Mouse (Mus musculus): ENCODE measurements around the gene Slc22a17.
A peak's percentile ranks its signal among the peaks of the same experiment; 100 is the strongest.
"Not testable (repeated sequence)": the region's sequence is repeated elsewhere in the genome, so short reads cannot be mapped to it uniquely, and the experiment has no call there.

Slc22a17 gene

DNA sequence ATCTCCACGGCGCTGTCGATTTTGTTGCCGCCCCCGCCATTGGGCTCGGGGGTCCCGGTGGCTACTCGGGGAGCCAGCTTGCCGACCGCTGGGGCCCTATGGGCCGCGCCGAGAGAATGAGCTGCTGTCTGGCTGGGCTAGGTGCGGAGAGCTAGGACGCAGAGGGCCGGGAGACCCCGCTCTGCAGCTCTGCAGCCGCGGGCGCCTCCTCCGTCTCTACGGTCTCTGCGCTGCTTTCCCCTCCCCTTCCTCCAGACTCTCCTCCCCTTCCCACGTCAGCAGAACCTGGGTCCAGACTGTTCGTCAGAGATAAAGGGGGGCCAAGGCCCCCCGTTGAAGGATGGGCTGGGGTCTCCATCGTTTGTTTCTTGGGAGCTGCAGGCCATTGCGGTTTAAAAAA, at the start of gene Slc22a17:
Slc22a17 (minus strand) TSS at position 247 of the 400 bp plus-strand sequence.
- DNase-seq: no peak

DNA sequence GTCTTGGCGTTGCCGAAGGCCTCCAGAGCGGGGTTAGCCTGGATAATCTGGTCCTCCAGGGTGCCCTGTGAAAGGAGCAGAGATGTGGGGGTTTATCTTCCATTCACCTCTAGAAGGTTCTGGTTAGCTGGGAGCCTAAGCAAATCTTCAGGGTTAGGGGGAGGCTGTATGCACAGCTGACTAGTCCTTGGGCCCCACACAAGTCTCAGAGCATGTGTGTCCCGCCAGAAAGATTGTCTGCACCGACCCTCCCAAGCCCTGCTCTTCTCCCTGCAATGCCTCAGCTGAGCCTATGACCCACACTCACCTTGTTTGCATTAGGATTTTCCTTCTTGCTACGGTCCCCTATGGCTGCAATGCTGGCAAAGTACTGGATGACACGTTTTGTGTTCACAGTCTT, 49.8 kb upstream of the Slc22a17 start:
- no peak for DNase-seq

DNA sequence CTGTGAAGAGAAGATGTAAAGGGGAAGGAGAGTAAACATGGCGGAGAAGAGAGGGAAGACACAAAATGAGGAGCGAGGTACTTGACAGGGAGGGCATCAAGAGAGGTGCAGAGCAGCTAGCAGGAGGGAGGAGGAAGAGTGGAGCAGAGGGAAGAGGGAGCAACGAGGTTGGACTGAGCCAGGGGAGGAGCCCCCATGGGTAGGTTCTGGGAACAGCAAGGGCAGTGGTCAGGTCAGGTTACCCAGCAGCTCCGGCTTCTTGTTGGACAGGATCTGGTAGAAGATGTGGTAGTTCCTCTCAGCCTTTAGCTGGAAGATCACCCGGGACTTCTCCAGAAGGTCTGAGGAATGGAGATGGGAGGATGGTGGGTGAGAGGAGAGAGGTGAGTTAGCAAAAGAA, 48.6 kb upstream of the Slc22a17 start:
- DNase-seq: no peak

DNA sequence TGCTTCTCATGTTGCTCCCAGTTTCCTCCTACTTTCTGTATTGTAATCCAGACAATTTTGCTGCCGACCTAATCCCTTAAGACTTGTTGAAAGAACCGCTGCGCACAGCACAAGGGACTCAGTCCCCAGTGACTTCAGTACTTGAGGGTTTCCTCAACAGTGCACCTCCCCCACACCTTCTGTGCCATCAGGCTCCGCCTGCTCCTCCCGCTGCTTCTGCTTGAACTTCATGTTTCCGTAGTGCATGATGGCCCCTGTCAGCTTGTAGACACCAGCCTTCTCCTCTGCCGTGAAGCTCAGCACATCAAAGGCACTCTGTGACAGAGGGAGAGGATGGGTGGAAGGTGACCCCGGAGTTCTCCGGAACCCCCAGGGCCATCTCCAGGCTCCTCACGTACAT, 47.8 kb upstream of the Slc22a17 start:
- no peak for DNase-seq

DNA sequence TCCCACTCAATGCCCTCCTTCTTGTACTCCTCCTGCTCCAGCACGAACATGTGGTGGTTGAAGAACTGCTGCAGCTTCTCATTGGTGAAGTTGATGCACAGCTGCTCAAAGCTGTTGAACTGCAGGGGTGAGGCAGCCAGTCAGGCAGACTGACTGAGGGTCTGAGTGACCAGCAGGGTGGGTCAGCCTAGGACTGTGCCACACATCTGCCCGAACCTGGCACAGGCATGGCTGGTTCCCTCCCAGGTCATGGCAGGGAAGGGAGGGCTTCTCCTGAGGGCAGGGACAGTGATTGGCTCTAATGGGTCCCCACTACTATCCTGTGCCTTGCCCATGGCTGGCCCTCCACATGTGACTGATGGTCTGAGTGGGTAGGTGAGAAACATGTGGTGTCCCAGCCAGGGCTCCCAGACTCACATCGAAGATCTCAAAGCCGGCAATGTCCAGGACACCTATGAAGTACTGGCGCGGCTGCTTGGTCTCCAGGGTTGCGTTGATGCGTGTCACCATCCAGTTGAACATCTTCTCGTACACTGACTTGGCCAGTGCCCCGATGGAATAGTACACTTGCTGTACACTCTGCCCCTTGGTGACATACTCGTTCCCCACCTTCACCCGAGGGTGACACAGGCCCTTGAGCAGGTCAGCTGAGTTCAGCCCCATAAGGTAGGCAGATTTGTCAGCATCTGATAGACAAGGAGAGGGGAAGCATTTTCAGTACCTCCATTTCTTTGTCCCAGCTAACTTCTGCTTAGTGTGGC, 47.1 kb upstream of the Slc22a17 start:
- not testable (repeated sequence) for DNase-seq

DNA sequence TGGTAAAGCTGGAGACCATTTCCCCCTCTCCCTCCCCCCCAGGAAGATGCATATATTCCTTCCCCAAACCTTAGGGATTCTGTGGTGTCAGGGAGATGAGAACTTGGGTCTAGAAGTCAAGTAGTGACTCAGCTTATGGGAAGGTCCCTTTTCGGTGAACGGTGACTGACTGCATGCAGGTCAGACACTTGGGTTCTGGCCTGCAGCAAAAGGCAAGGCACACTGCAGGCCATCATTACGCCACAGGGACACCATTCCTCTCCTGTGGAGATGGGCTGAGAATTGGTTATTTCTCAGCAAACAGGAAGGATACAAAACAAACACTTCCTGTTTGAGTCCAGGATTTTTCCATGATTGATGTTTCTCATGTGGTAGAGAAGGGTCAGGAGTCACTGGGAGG, 46.3 kb upstream of the Slc22a17 start:
- no peak for DNase-seq

DNA sequence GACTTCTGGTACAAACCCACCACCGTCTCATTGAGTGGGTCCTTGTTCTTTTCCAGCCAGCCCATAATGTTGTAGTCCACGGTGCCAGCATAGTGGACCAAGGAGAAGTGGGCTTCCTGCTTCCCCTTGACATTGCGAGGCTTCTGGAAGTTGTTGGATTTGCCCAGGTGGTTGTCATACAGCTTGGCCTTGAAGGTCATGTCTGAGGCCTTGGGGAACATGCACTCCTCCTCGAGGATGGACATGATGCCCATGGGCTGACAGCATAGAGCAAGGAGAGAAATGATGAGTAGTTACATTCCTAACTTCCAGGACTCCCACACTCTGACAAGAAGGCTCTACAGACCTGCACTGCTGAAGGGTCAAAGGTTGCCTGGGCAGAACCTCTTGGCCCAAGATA, 45.6 kb upstream of the Slc22a17 start:
- no peak for DNase-seq

DNA sequence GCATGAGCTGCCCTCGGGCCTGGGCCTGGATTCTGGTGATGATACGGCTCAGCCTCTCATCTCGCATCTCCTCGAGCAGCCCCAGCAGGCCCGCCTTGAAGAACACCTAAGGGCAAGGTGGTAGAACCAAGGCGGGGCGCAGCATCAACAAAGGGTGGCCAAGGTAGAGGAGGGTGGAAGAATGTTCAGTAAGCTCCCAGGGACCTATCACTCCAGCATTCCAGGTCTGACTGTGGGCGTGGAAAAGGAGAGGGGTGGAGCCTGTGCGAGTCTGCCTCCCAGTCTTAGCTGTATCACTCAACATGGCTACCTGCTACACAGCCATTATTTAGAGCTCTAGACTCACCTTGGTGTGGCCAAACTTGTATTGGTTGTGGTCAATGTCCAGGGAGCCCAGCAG, 43.6 kb upstream of the Slc22a17 start:
- no peak for DNase-seq

DNA sequence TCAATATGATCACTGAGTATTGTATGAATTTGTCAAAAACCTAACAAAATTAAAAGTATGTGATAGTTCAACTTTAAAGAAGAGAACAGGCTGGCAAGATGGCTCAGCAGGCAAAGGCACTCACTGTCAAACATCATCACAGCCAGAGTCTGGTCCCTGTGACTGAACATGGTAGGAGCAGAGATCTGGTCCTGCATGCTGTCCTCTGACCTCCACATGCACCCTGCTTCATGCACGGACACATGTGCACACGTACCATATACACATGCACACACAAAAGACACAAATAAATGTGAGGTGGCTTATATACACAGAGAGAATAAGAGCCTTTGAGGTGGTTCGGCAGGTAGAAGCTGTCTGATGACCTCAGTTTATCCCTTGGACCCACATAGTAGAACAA, 42.5 kb upstream of the Slc22a17 start:
- no peak for DNase-seq

DNA sequence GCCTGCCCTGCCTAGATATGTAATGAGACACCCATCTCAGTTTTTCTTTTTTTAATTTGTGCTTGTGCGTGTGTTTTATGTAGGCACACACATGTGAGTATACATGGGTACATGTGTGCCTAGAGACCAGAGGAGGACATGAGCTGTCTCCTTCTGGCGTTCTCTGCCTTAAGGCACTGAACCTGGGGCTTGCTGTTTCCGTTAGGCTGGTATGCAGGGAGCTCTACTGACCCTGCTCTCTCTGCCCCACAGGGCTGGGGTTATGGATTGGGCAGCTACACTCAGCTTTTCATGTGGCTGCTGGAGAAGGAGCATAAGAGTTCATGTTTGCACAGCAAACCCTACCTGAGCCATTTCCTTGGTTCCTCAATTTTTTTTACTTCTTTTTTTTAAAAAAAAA, 41.5 kb upstream of the Slc22a17 start:
- DNase-seq: no peak

DNA sequence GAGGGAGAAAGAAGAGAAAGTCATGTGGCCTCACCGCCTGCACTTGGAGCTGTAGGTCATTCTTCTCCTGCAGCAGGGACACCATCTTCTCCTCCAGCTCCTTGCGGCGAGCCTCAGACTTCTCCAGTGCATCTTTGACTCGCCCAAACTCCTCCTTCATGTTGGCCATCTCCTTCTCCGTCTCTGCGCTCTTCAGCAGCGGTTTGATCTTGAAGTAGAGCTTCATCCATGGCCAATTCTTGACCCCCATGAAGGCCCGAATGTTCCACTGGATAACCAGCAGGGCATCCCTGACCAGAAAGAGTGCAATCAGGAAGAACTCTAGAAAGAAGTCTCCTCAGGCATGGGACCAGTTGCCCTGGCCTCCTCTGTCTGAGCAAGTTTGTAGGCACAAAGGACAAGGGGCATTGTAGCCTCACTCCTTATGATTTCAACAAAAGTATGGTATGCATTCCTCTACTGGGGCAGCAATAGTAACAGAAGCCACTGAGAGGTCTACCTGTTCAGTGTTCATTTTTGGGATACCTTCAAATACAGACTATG, 40.8 kb upstream of the Slc22a17 start:
- no peak for DNase-seq

DNA sequence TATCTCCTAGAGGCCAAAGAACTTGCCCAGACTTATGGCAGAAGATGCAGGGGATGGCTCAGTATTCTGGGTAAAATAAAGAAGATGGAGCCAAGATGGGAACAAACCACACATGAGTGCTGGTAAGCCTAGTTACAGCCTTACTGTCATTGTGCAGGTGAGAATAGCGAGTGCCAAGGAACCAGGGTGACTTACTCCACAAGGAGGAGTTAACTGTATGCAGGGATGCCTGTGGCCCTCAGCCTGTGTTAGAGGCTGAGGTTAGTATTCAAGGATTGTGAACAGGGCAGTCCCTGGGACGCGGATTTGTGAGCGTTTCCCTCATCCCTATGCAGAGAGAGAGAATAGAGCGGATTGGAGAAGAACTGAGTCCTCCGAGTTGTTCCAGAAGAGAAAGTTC, 38.7 kb upstream of the Slc22a17 start:
- no peak for DNase-seq

DNA sequence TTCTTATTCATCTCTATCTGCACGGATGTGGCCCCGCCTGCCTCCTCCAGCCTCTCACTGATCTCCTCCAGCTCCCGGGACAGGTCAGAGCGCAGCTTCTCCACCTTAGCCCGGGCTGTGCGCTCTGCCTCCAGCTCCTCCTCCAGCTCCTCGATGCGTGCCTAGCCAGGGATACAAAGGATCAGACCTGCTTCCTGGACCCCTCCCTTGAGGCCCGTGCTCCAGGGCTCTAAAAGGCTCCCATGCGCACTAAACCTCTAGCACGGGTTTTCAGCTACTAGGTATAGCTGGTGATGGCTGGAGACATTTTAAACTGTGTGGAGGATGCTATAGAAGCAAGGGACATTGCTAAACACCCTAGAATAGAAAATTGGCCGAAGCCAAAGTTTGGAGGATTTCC, 37.6 kb upstream of the Slc22a17 start:
- no peak for DNase-seq

DNA sequence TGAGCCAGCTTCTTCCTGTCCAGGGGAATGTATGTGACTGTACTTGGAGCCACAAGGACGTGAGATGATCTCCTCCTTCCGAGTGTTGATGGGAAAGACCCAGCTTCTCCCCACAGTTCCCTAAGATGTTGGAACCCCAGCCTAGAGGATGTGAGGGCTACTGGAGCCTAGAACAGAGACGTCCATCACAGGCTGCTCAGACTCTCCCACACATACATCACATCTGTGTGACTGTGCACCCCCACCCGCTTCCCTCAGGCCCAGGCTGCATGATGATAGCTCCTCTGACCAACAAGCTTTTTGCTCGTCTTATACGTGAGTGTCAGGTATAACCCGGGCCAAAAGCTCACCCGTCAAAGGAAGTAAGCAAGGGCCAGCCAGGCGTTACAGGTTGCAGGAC, 35.8 kb upstream of the Slc22a17 start:
- no peak for DNase-seq

DNA sequence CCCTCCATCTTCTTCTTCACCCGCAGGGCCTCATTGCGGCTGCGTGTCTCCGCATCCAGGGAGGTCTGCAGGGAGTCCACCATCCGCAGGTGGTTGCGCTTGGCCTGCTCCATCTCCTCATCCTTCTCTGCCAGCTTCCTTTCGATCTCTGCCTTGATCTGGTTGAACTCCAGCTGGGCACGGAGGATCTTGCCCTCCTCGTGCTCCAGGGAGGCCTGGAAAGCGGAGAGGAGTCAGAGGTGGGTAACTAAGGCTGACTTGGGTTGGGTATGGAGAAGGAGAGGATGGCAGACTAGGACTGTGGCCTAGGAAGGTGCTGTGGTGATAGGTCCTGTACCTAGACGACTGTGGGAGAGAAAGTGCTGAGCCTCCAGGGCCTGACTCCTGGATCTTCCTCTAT, 34.1 kb upstream of the Slc22a17 start:
- DNase-seq: not testable (repeated sequence)

DNA sequence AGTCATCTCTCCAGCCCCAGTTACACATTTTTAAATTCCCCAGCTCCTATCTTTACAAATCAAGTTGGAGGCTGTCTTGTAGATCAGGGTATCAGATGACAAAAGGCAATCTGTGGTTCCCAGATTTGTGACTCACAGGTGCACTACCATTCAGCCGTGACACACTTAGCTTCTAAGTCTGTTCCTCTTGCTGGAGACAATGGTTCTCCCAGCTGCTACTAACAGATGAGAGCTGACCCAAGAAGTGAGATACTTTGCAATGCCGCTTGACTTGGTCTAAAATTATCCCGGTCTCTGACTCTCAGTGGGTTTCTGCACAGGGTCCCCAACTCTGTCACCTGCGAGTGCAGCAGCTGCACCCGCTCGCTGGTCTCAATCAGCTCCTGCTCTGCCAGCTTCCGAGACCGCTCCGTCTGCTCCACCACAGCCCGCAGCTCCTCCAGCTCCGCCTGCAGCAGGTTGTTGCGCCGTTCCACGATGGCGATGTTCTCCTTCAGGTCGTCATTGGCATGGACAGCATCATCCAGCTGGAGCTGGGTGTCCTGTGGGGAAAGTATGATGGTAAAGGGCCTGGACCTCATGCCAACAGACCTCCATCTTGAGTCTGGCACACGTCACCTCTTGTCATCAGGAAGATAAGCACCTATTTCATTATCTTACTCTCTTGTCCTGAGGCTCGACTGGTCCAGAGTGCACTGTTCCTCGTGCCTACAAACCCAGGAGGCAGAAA, 33.2 kb upstream of the Slc22a17 start:
- DNase-seq: no peak

DNA sequence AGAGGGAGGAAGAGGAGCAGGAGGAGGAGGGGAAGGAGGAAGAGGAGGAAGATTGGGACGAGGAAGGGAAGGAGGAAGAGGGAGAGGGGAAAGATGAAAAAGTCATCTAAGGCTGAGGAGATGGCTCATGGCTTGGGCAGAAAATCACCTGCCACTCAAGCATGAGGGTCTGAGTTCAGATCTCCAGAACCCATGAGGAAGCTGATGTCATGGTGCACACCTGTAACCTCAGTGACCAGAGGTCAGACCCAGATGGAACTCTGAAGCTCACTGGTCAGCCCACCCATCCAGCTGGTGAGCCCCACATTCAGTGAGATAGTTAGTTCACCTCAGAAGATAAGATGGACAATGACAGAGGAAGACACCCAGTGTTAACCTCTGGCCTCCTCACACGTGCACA, 32.0 kb upstream of the Slc22a17 start:
- DNase-seq: no peak

DNA sequence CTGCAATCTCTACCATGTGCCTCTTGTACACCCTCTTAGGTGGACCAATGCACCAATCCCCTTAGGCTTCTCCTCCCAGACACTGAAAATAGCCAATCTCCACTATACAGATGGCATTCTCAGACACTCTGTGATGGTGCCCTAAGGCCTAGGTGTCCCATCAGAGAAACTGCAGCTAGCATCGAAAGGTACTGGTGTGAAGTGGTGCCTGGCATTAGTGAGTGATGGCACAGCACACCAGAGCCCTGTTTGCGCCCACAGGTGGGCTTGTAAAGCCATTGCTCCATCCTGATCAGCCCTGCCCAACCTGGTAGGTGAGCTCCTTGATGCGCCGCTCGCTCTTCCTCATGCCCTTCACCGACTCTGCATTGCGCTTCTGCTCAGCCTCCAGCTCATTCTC, 31.0 kb upstream of the Slc22a17 start:
- no peak for DNase-seq

DNA sequence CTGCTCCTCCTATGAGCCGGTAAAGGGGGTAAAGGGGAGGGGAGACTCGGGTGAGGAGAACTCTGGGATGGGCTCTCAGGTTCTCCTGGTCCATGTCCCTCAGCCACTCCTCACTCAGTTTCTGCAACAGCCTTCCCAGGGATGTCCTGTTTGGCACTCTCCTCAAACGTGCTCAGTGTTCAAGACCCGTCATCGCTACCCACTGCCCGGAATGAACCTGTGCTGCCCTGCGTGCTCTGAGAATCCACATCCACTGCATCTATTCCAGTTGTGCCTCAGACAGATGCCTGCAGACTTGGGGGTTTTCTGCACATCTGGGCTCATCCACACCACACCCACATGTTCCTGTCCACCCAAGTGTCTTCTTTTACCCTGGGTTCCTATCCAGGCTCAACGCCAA, 29.5 kb upstream of the Slc22a17 start:
- no peak for DNase-seq

DNA sequence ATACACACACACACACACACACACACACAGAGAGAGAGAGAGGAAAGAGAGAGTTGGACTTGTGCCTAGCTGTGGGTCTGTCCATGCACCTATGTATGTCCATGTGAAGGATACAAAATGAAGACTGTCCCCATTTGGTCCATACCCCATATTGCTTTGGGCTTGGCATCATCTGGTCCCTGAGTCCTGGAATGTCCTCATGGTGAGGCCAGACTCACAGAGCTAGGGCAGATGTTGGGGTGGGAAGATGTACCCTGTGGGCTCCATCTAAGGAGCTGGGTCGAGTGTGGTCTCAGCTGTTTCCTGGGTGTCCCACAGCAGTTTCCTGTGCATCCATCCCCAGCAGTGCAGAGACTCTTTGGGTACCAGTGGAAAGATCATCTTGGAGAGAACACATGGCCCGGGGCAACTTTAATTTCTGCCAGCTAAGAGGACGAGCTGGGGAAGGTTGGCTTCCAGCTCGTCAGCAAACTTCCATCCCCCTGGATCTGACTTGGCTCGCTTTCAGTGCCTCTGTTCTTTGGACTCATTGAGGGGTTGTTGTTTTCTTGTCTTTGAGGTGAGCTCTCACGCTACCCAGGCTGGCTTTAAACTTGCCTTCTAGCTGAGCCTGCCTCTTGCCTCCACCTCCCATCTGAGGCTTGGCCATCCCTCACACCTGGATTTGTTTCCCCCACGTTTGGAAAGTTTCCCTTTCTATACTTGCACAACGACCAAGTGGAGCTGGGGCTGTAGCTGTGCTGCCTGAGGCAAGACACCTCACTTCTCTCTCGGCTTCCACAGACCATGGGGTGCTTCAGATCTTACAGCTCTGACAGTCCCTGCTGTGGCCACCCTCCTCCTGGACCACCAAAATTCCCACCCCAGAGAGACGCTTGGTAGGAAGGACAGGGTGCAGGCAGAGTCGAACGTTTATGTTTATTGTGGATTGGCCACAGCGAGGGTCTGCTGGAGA, 28.4 kb upstream of the Slc22a17 start:
- DNase-seq: no peak

DNA sequence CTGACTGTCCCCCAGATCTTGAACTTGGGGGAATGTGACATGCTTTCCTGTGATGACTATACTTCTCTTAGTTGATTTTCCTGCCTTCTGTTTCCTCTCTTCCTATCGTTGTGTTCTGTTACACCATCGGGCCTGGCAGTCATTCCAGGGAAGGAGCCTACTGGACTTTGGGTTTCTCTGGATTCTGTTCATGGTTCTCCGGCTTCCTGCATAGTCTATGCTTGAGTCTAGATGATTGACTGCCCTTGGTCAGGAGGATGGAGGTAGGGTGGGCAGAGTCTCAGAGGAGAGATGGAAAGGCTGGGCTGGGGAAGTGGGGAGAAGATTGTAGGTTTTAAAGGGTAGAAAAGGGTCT, 27.2 kb upstream of the Slc22a17 start:
- DNase-seq: no peak

DNA sequence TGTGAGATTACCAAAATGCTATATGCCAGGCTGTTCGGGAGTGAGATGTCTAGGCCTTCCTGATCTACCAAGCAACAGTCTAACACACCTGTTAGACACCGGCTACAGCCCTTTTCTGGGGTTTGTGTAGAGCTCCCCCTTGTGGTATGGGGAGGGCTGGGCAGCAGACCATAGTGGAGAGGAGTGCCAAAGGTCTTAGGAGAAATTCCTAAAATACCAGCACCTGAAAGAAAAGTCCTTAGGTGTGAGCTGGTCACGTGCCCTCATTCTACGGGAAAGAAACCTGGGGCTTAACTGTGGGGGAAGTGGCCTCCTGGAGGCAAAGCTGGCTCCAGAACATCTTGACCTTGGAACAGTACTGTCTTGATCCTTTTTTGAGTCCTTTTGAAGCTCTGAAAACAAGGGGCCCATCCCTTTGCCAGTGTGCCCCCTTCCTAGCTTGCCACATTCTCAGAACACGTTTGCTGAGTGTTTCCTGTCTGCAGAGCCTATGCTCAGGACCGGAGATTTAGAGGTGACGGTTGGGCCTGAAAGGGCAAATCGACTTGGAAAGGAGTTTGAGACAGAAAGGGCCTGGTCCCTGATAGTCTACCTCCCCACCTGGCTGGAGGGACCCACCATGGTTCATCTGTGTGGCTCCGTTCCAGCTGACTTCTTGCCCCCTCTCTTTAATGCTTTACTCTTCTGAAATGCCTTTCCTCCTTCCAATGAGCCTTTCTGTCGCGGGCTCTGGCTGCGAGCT, 26.7 kb upstream of the Slc22a17 start:
- DNase-seq: peak in 1 of 2 experiments; percentile 32

All from thymus, adult 18-20 months (tissue).